8 mouse cellular contexts compared by ENCODE assay signal in genomic region chr2:179875147-179875546, GRCm38 (mm10).
DNase-seq lines count a peak whose midpoint lies in the region; ATAC-seq and TF ChIP-seq lines count a peak whose summit lies in the region.

No protein-coding gene starts in this region.

- H3K9ac ChIP-seq in limb, embryonic 14.5 days (ENCODE audit: low read depth, low read length, severe bottlenecking): no peak overlapping the region
- H3K9ac ChIP-seq in stomach, postnatal 0 days (ENCODE audit: low read length): no peak overlapping the region

- H3K4me2 ChIP-seq in limb, embryonic 14.5 days (replicated peaks; ENCODE audit: low read depth, low read length, severe bottlenecking): no peak overlapping the region
- no peak overlapping the region for H3K4me2 ChIP-seq in stomach, postnatal 0 days (replicated peaks; ENCODE audit: low read depth)

- H3K4me1 ChIP-seq in limb, embryonic 14.5 days (ENCODE audit: control insufficient read depth, insufficient read depth, low read length): no peaks in the 10 kb centered on the region
- no peaks in the 10 kb centered on the region for H3K4me1 ChIP-seq in stomach, postnatal 0 days (replicated peaks; ENCODE audit: control insufficient read depth, insufficient read depth)

- DNase-seq in B cell, adult 2 months: peak; percentile 66 to 71
- DNase-seq in adrenal gland, adult 2 months: peak; percentile 53
- DNase-seq in embryo, embryonic 10 days (ENCODE audit: low spot score): peak; percentile 88
- DNase-seq in gastrocnemius, postnatal 36 days: peak; percentile 36 to 39
- peak; percentile 59 for DNase-seq in kidney, adult 9 months
- peak; percentile 83 for DNase-seq in limb, embryonic 14.5 days (ENCODE audit: low spot score)
- DNase-seq in natural killer cell, adult 2 months (ENCODE audit: low spot score in 2 of 2): peak; percentile 35 to 44
- peak; percentile 71 for DNase-seq in stomach, postnatal 0 days (ENCODE audit: low spot score)

- 0% methylated on average over 3 of the region's 3 CpGs for WGBS in limb, embryonic 14.5 days
- 0% methylated on average over 3 of the region's 3 CpGs for WGBS in stomach, postnatal 0 days

- intact Hi-C loops in gastrocnemius, postnatal 36 days (cut with DNase I): loop anchor here (5.0 kb wide), 1 partner anchor 1113 kb away; no protein-coding TSS in a partner anchor

- peak; percentile 92 for TF ChIP-seq CTCF in stomach, postnatal 0 days (IDR thresholded peaks at IDR 0.05; ENCODE audit: low read depth)

- no peak overlapping the region for H3K4me3 ChIP-seq in limb, embryonic 14.5 days (replicated peaks; ENCODE audit: low read length)
- H3K4me3 ChIP-seq in stomach, postnatal 0 days (ENCODE audit: low read depth, low read length): no peak overlapping the region

- no peaks in the 10 kb centered on the region for H3K9me3 ChIP-seq in limb, embryonic 14.5 days (ENCODE audit: control insufficient read depth, low read length)
- no peaks in the 10 kb centered on the region for H3K9me3 ChIP-seq in stomach, postnatal 0 days (ENCODE audit: control insufficient read depth, low read length)

- no peak overlapping the region for H3K27ac ChIP-seq in limb, embryonic 14.5 days (replicated peaks; ENCODE audit: low read depth, low read length)
- H3K27ac ChIP-seq in stomach, postnatal 0 days (replicated peaks): no peak overlapping the region

- H3K27me3 ChIP-seq in limb, embryonic 14.5 days (ENCODE audit: control insufficient read depth, insufficient read depth, low read length): no peaks in the 10 kb centered on the region
- H3K27me3 ChIP-seq in stomach, postnatal 0 days (ENCODE audit: control insufficient read depth, insufficient read depth, low read length): no peaks in the 10 kb centered on the region

- TF ChIP-seq POLR2A in limb, embryonic 14.5 days (IDR thresholded peaks at IDR 0.05; ENCODE audit: borderline replicate concordance, extremely low read depth, insufficient read depth, insufficient read length): no peak

- TF ChIP-seq EP300 in stomach, postnatal 0 days (optimal IDR thresholded peaks at IDR 0.05): no peak

- H3K36me3 ChIP-seq in limb, embryonic 14.5 days (ENCODE audit: control insufficient read depth, insufficient read depth, low read length): no peaks in the 10 kb centered on the region
- H3K36me3 ChIP-seq in stomach, postnatal 0 days (ENCODE audit: control insufficient read depth, insufficient read depth, low read length): no peaks in the 10 kb centered on the region

- peak; percentile 47; the same call in 1 of the 2 replicates for ATAC-seq in limb, embryonic 14.5 days (ENCODE audit: low FRiP score, low read depth)
- peak; percentile 53; the same call in 1 of the 2 replicates for ATAC-seq in stomach, postnatal 0 days (ENCODE audit: low FRiP score, low TSS enrichment)

Comparison
In these comparisons a context has a peak if more than half of its experiments do, and no peak if none do; other contexts are left out.
1. DNase-seq: peak in every context shown above with its lines; median percentile 88 in embryo, embryonic 10 days; 83 in limb, embryonic 14.5 days; 71 in stomach, postnatal 0 days; 68 in B cell, adult 2 months; 59 in kidney, adult 9 months; 53 in adrenal gland, adult 2 months; 40 in natural killer cell, adult 2 months; 38 in gastrocnemius, postnatal 36 days.